Mouse (Mus musculus) cortical plate, adult 2 months (tissue): ENCODE results near the gene Atp5g1.

Experiments used
- CTCF ChIP-seq: fragments of 200-500 bp; IDR thresholded peaks from 2 replicates; pipeline ENCODE4 v1.5.1; 2011; ENCODE audit warnings: mild to moderate bottlenecking, control low read depth, low read length; ENCODE audit not compliant: insufficient read depth; ENCODE audit errors: extremely low read depth
- POLR2A ChIP-seq: fragments of 200-500 bp; IDR thresholded peaks from 2 replicates; pipeline ENCODE4 v1.6.1; 2011; ENCODE audit warnings: mild to moderate bottlenecking, low read length, control low read depth; ENCODE audit not compliant: insufficient read depth; ENCODE audit errors: extremely low read depth

DNA sequence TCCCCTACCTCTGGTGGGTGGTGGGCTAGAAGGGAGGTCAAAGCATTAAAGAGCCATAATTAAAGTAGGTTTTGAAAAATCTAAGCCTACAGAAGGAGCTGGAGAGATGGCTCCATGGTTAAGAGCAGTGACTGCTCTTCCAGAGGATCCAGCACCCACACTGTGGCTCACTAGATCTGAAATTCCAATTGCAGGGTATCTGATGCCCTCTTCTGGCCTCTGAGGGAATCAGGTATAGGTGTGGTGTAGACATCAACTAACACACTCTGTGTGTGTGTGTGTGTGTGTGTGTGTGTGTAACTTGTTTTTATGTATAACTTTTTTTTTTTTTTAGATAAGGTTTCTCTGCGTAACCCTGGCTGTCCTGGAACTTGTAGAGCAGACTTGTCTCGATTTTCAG lies 15.6 kb upstream of the Atp5g1 start:
- TF ChIP-seq CTCF (peak; percentile 12; the same call in 1 of the 2 replicates), POLR2A (no peak)
